Mouse (Mus musculus) hindbrain, embryonic 14.5 days (tissue): ENCODE data around the gene Nt5m. TPM values are rescaled to one million over a fixed set of nuclear protein-coding genes. Genes with fewer than 3 reads are reported as not detected.
A peak's percentile ranks its signal among the peaks of the same experiment; 100 is the strongest.

Experiments
- ATAC-seq: fragments of 200-750 bp; cut with Nextera tagmentation; 2 replicates; pipeline ENCODE4 v1.8.0; 2017; ENCODE audit warnings: moderate number of reproducible peaks, mild to moderate bottlenecking, moderate TSS enrichment, moderate library complexity; ENCODE audit not compliant: low FRiP score
- DNase-seq: peaks from one replicate; pipeline ENCODE4 v3.0.0-alpha.2; 2015; ENCODE audit warnings: low spot score
- H3K27ac ChIP-seq: fragments of 300-500 bp; sonication (generic); 2 replicates; pipeline ENCODE4 v1.5.1; 2014; ENCODE audit warnings: mild to moderate bottlenecking, moderate library complexity
- H3K27me3 ChIP-seq: fragments of 300-500 bp; sonication (generic); 2 replicates; pipeline ENCODE4 v1.6.1; 2014; ENCODE audit warnings: mild to moderate bottlenecking, low read length, mixed read lengths; ENCODE audit not compliant: control insufficient read depth, insufficient read depth
- H3K36me3 ChIP-seq: fragments of 300-500 bp; sonication (generic); replicated peaks from 2 replicates; pipeline ENCODE4 v1.6.1; 2014; ENCODE audit not compliant: control insufficient read depth, insufficient read depth
- H3K4me1 ChIP-seq: fragments of 300-500 bp; sonication (generic); replicated peaks from 2 replicates; pipeline ENCODE4 v1.6.1; 2014; ENCODE audit warnings: antibody characterized with exemption, low read length, mixed read lengths; ENCODE audit not compliant: control insufficient read depth, insufficient read depth
- H3K4me2 ChIP-seq: fragments of 300-500 bp; sonication (generic); replicated peaks from 2 replicates; pipeline ENCODE4 v1.6.1; 2014; ENCODE audit warnings: mild to moderate bottlenecking, moderate library complexity
- H3K4me3 ChIP-seq: fragments of 300-500 bp; sonication (generic); replicated peaks from 2 replicates; pipeline ENCODE4 v1.5.1; 2014; ENCODE audit warnings: mild to moderate bottlenecking, low read length
- H3K9ac ChIP-seq: fragments of 300-500 bp; sonication (generic); 2 replicates; pipeline ENCODE4 v1.6.1; 2014
- H3K9me3 ChIP-seq: fragments of 300-500 bp; sonication (generic); 2 replicates; pipeline ENCODE4 v1.6.1; 2016; ENCODE audit warnings: low read length; ENCODE audit not compliant: control insufficient read depth
- WGBS: fragments of 180-500 bp; shearing (Covaris S2); extraction: QIAGEN DNeasy Blood & Tissue Kit; methylation state at CpG from one replicate; pipeline ENCODE4 v1.1.7; 2014; 5-methylcytosine and 5-hydroxymethylcytosine counted together
- polyA plus RNA-seq: library from polyadenylated mRNA; unstranded; fragments of >200 nt; fragmentation: Nextera tagmentation; extraction: Ambion mirVana; gene quantifications from 2 replicates; pipeline ENCODE4 v1.2.1, GENCODE M21; 2014

Nt5m gene
- polyA plus RNA-seq, 1 experiment from 2014 or later = 70.0 TPM

- Histone ChIP-seq H3K36me3 (peaks cover 38% of the 10 kb centered on the region), H3K4me2 (peak overlapping the region; percentile 69), H3K27ac (peak overlapping the region; percentile 96), H3K27me3 (no peaks in the 10 kb centered on the region), H3K9me3 (no peaks in the 10 kb centered on the region), H3K4me3 (peak overlapping the region; percentile 62), H3K9ac (peak overlapping the region; percentile 78), H3K4me1 (peaks cover 9% of the 10 kb centered on the region)
- DNase-seq = no peak
- WGBS = 0% methylated on average over 15 of the region's 15 CpGs
- ATAC-seq = no peak
These were observed 30.1 kb upstream of the Nt5m start for GRCm38 (mm10) chr11:59809071-59809669.

- Histone ChIP-seq H3K4me2 (peak within 1 kb of the TSS; percentile 69), H3K27ac (peak within 1 kb of the TSS; percentile 96), H3K9me3 (no peaks in the 10 kb centered on the region), H3K36me3 (peaks cover 31% of the 10 kb centered on the region), H3K9ac (peak within 1 kb of the TSS; percentile 78), H3K27me3 (no peaks in the 10 kb centered on the region), H3K4me3 (peak within 1 kb of the TSS; percentile 62), H3K4me1 (peaks cover 9% of the 10 kb centered on the region)
- WGBS = under 1% methylated on average over 52 of the region's 52 CpGs
- DNase-seq (peak; percentile 79), ATAC-seq (peak; percentile 95)
These were observed 29.4 kb upstream of the Nt5m start, which contains the start of gene Flcn for GRCm38 (mm10) chr11:59809670-59810474. TSS of gene Flcn (minus strand) at chr11:59810016.

GRCm38 (mm10) chr11:59810480-59811158 lies 28.6 kb upstream of the Nt5m start:
- peak overlapping the region; percentile 69 for H3K4me2 ChIP-seq
- peak overlapping the region; percentile 62 for H3K4me3 ChIP-seq
- no peaks in the 10 kb centered on the region for H3K9me3 ChIP-seq
- peaks cover 24% of the 10 kb centered on the region for H3K36me3 ChIP-seq
- peak overlapping the region; percentile 96 for H3K27ac ChIP-seq
- peak overlapping the region; percentile 78 for H3K9ac ChIP-seq
- H3K4me1 ChIP-seq = peaks cover 9% of the 10 kb centered on the region
- 66% methylated on average over 14 of the region's 14 CpGs for WGBS
- H3K27me3 ChIP-seq = no peaks in the 10 kb centered on the region
- DNase-seq (no peak), ATAC-seq (no peak; the same call in 1 of the 2 replicates)

- no peaks in the 10 kb centered on the region for H3K27me3 ChIP-seq
- no peak for ATAC-seq
- no peaks in the 10 kb centered on the region for H3K9me3 ChIP-seq
- no peak overlapping the region for H3K9ac ChIP-seq
- H3K4me2 ChIP-seq = no peak overlapping the region
- H3K27ac ChIP-seq = 0 out of 2 replicates have a peak overlapping the region, but pooled peaks have one; percentile 96
- DNase-seq = no peak
- H3K4me1 ChIP-seq = peaks cover 9% of the 10 kb centered on the region
- H3K4me3 ChIP-seq = 0 out of 2 replicates have a peak overlapping the region, but pooled peaks have one; percentile 62
- WGBS = 79% methylated on average over 4 of the region's 4 CpGs
- H3K36me3 ChIP-seq = peaks cover 22% of the 10 kb centered on the region
These were observed 28.0 kb upstream of the Nt5m start for GRCm38 (mm10) chr11:59811211-59811610.

- H3K9ac ChIP-seq = no peak overlapping the region
- no peak overlapping the region for H3K4me3 ChIP-seq
- H3K9me3 ChIP-seq = no peaks in the 10 kb centered on the region
- 89% methylated on average over 3 of the region's 3 CpGs for WGBS
- H3K4me1 ChIP-seq = peaks cover 7% of the 10 kb centered on the region
- no peaks in the 10 kb centered on the region for H3K27me3 ChIP-seq
- DNase-seq (no peak), ATAC-seq (no peak)
- no peak overlapping the region for H3K27ac ChIP-seq
- no peak overlapping the region for H3K4me2 ChIP-seq
- peaks cover 25% of the 10 kb centered on the region for H3K36me3 ChIP-seq
These were observed 26.0 kb upstream of the Nt5m start for GRCm38 (mm10) chr11:59813276-59813675.

- no peak overlapping the region for H3K9ac ChIP-seq
- H3K4me3 ChIP-seq = no peak overlapping the region
- no peaks in the 10 kb centered on the region for H3K27me3 ChIP-seq
- H3K4me2 ChIP-seq = no peak overlapping the region
- H3K27ac ChIP-seq = no peak overlapping the region
- no peaks in the 10 kb centered on the region for H3K9me3 ChIP-seq
- DNase-seq = no peak
- WGBS = 69% methylated on average over 1 of the region's 1 CpGs
- no peaks in the 10 kb centered on the region for H3K4me1 ChIP-seq
- peaks cover 36% of the 10 kb centered on the region for H3K36me3 ChIP-seq
- no peak for ATAC-seq
These were observed 24.9 kb upstream of the Nt5m start for GRCm38 (mm10) chr11:59814311-59814710.

GRCm38 (mm10) chr11:59814936-59815335 lies 24.3 kb upstream of the Nt5m start:
- no peak for ATAC-seq
- no peak overlapping the region for H3K4me3 ChIP-seq
- H3K9me3 ChIP-seq = no peaks in the 10 kb centered on the region
- WGBS = 94% methylated on average over 6 of the region's 6 CpGs
- no peak overlapping the region for H3K27ac ChIP-seq
- no peaks in the 10 kb centered on the region for H3K4me1 ChIP-seq
- H3K27me3 ChIP-seq = no peaks in the 10 kb centered on the region
- no peak overlapping the region for H3K4me2 ChIP-seq
- H3K9ac ChIP-seq = no peak overlapping the region
- peaks cover 42% of the 10 kb centered on the region for H3K36me3 ChIP-seq
- no peak for DNase-seq

- H3K9me3 ChIP-seq = no peaks in the 10 kb centered on the region
- WGBS = 95% methylated on average over 6 of the region's 6 CpGs
- no peak overlapping the region for H3K9ac ChIP-seq
- no peak overlapping the region for H3K27ac ChIP-seq
- DNase-seq (no peak), ATAC-seq (no peak)
- H3K4me1 ChIP-seq = no peaks in the 10 kb centered on the region
- H3K36me3 ChIP-seq = peaks cover 48% of the 10 kb centered on the region
- H3K27me3 ChIP-seq = no peaks in the 10 kb centered on the region
- no peak overlapping the region for H3K4me2 ChIP-seq
- no peak overlapping the region for H3K4me3 ChIP-seq
These were observed 23.7 kb upstream of the Nt5m start for GRCm38 (mm10) chr11:59815482-59816065.

- H3K9ac ChIP-seq = no peak overlapping the region
- ATAC-seq (no peak), DNase-seq (no peak)
- 95% methylated on average over 3 of the region's 3 CpGs for WGBS
- H3K4me2 ChIP-seq = no peak overlapping the region
- no peaks in the 10 kb centered on the region for H3K9me3 ChIP-seq
- H3K27me3 ChIP-seq = no peaks in the 10 kb centered on the region
- H3K4me3 ChIP-seq = no peak overlapping the region
- no peak overlapping the region for H3K27ac ChIP-seq
- no peaks in the 10 kb centered on the region for H3K4me1 ChIP-seq
- H3K36me3 ChIP-seq = peaks cover 72% of the 10 kb centered on the region
These were observed 21.3 kb upstream of the Nt5m start for GRCm38 (mm10) chr11:59817916-59818315.
